Comparison of ENCODE assay signal across 8 mouse cellular contexts in genomic region chr7:19093537-19094385, GRCm38 (mm10). TPM values are rescaled to one million over a fixed set of nuclear protein-coding genes. Genes with fewer than 3 reads are reported as not detected.
DNase-seq lines count a peak whose midpoint lies in the region; ATAC-seq and TF ChIP-seq lines count a peak whose summit lies in the region.

No protein-coding gene starts in this region.

- under 1% methylated on average over 45 of the region's 45 CpGs for whole genome bisulfite sequencing in hindbrain, embryonic 16.5 days

- H3K27me3 ChIP-seq in hindbrain, embryonic 16.5 days (replicated peaks; ENCODE audit: control insufficient read depth, insufficient read depth, low read length) = peaks cover 20% of the 10 kb centered on the region

- no peak for TF ChIP-seq CTCF in gastrocnemius, adult 2 months (IDR thresholded peaks at IDR 0.05)
- no peak for TF ChIP-seq CTCF in left cerebral cortex, adult 2 months (IDR thresholded peaks at IDR 0.05)

- peaks cover 34% of the 10 kb centered on the region for H3K4me1 ChIP-seq in hindbrain, embryonic 16.5 days (ENCODE audit: control insufficient read depth, insufficient read depth, low read depth, low read length)

- H3K4me3 ChIP-seq in gastrocnemius, adult 2 months = peak overlapping the region; percentile 90
- H3K4me3 ChIP-seq in hindbrain, embryonic 16.5 days (ENCODE audit: low read length) = peak overlapping the region; percentile 58
- H3K4me3 ChIP-seq in left cerebral cortex, adult 2 months = peak overlapping the region; percentile 57

- ATAC-seq in common myeloid progenitor, adult 5-6 weeks (replicated peaks; ENCODE audit: low read depth, poor library complexity, severe bottlenecking) = peak; percentile 70
- peak; percentile 75 for ATAC-seq in hindbrain, embryonic 16.5 days
- ATAC-seq in megakaryocyte, adult 5-6 weeks (ENCODE audit: poor library complexity, severe bottlenecking) = peak; percentile 62

- H3K27ac ChIP-seq in gastrocnemius, adult 2 months = peak overlapping the region; percentile 94
- H3K27ac ChIP-seq in hindbrain, embryonic 16.5 days (ENCODE audit: low read depth, low read length) = peak overlapping the region; percentile 88
- peak overlapping the region; percentile 16; the same call in 1 of the 2 replicates for H3K27ac ChIP-seq in left cerebral cortex, adult 2 months

- DNase-seq in WW6 (ENCODE audit: low read depth, low spot score) = peak; percentile 92
- peak; percentile 96 for DNase-seq in gastrocnemius, adult 2 months
- peak; percentile 78 to 87 for DNase-seq in left cerebral cortex, adult 2 months (ENCODE audit: extremely low spot score in 1 of 2, low spot score in 2 of 2)
- DNase-seq in right cerebral cortex, postnatal 10 days (ENCODE audit: low spot score in 2 of 2) = peak; percentile 94
- peak; percentile 96 for DNase-seq in urinary bladder, postnatal 14 days (ENCODE audit: low spot score)

- peak overlapping the region; percentile 76; the same call in 1 of the 2 replicates for H3K9ac ChIP-seq in hindbrain, embryonic 16.5 days (ENCODE audit: low read depth, low read length)

- H3K36me3 ChIP-seq in hindbrain, embryonic 16.5 days (ENCODE audit: control insufficient read depth, insufficient read depth, low read length) = peaks cover 10% of the 10 kb centered on the region

- intact Hi-C loops in gastrocnemius, adult 2 months (cut with DNase I) = loop anchor here (1.0 to 5.0 kb wide), 2 partner anchors 24 to 86 kb away; no protein-coding TSS in a partner anchor
- intact Hi-C loops in left cerebral cortex, adult 2 months (cut with DNase I) = loop anchor here (2.0 kb wide), 2 partner anchors 17 to 25 kb away; partner anchors contain the start of gene Dmwd

- H3K4me2 ChIP-seq in hindbrain, embryonic 16.5 days (ENCODE audit: low read length) = peak overlapping the region; percentile 99

- H3K9me3 ChIP-seq in hindbrain, embryonic 16.5 days (ENCODE audit: control insufficient read depth, low read length) = no peaks in the 10 kb centered on the region

RNA-seq across cellular contexts. Expression of gene Six5, which starts 0.6 kb away (rescaled TPM):
- total RNA-seq in common myeloid progenitor, adult 5-6 weeks (2017) = 3.1 and 5.1 TPM in 2 replicates
- total RNA-seq in gastrocnemius, adult 2 months (2021) = 1 to 10 TPM in 1 of 2 experiments, under 1 TPM in 1; 0.89 to 2.3 TPM
- 1.9 and 2.9 TPM in 2 replicates for polyA plus RNA-seq in hindbrain, embryonic 16.5 days (2015; fragmentation: Nextera tagmentation; extraction: Ambion mirVana)
- total RNA-seq in left cerebral cortex, adult 2 months (2021) = 1 to 10 TPM; 1.9 to 2.0 TPM
- total RNA-seq in megakaryocyte, adult 5-6 weeks (2015) = 0.18 TPM in 1 of 2 replicates, not detected in the other
- total RNA-seq in megakaryocyte, adult 5-6 weeks (2017) = 0.04 and 0.07 TPM in 2 replicates

RNA-seq across cellular contexts. Expression of gene Dmpk, which starts 10.1 kb away (rescaled TPM):
- total RNA-seq in common myeloid progenitor, adult 5-6 weeks (2017) = 0.32 TPM in 1 of 2 replicates, not detected in the other
- 100 to 1,000 TPM; 265 to 336 TPM for total RNA-seq in gastrocnemius, adult 2 months (2021)
- 8.0 and 12.3 TPM in 2 replicates for polyA plus RNA-seq in hindbrain, embryonic 16.5 days (2015; fragmentation: Nextera tagmentation; extraction: Ambion mirVana)
- 10 to 100 TPM; 35.2 to 50.4 TPM for total RNA-seq in left cerebral cortex, adult 2 months (2021)
- total RNA-seq in megakaryocyte, adult 5-6 weeks (2015) = 2.2 and 5.4 TPM in 2 replicates
- 2.7 and 3.1 TPM in 2 replicates for total RNA-seq in megakaryocyte, adult 5-6 weeks (2017)

RNA-seq across cellular contexts. Expression of gene Dmwd, which starts 17.7 kb away (rescaled TPM):
- total RNA-seq in common myeloid progenitor, adult 5-6 weeks (2017) = 6.3 and 12.7 TPM in 2 replicates
- total RNA-seq in gastrocnemius, adult 2 months (2021) = 10 to 100 TPM; 31.9 to 32.1 TPM
- polyA plus RNA-seq in hindbrain, embryonic 16.5 days (2015; fragmentation: Nextera tagmentation; extraction: Ambion mirVana) = 29.1 and 30.0 TPM in 2 replicates
- total RNA-seq in left cerebral cortex, adult 2 months (2021) = 100 to 1,000 TPM; 141 to 143 TPM
- 4.1 and 6.2 TPM in 2 replicates for total RNA-seq in megakaryocyte, adult 5-6 weeks (2015)
- 1.0 and 1.3 TPM in 2 replicates for total RNA-seq in megakaryocyte, adult 5-6 weeks (2017)

RNA-seq across cellular contexts. Expression of gene Gm4969, which starts 24.4 kb away (rescaled TPM):
- 0.68 and 1.5 TPM in 2 replicates for total RNA-seq in common myeloid progenitor, adult 5-6 weeks (2017)
- not detected for total RNA-seq in gastrocnemius, adult 2 months (2021)
- 7.0 and 8.8 TPM in 2 replicates for polyA plus RNA-seq in hindbrain, embryonic 16.5 days (2015; fragmentation: Nextera tagmentation; extraction: Ambion mirVana)
- under 1 TPM; 0.21 to 0.27 TPM for total RNA-seq in left cerebral cortex, adult 2 months (2021)
- 0.05 TPM in 1 of 2 replicates, not detected in the other for total RNA-seq in megakaryocyte, adult 5-6 weeks (2015)
- total RNA-seq in megakaryocyte, adult 5-6 weeks (2017) = 0.29 TPM in 1 of 2 replicates, not detected in the other

RNA-seq across cellular contexts. Expression of gene Fbxo46, which starts 25.9 kb away (rescaled TPM):
- 5.7 and 6.6 TPM in 2 replicates for total RNA-seq in common myeloid progenitor, adult 5-6 weeks (2017)
- total RNA-seq in gastrocnemius, adult 2 months (2021) = 1 to 10 TPM; 2.3 to 3.0 TPM
- 16.4 and 17.7 TPM in 2 replicates for polyA plus RNA-seq in hindbrain, embryonic 16.5 days (2015; fragmentation: Nextera tagmentation; extraction: Ambion mirVana)
- 10 to 100 TPM; 13.4 to 14.3 TPM for total RNA-seq in left cerebral cortex, adult 2 months (2021)
- 1.5 and 1.9 TPM in 2 replicates for total RNA-seq in megakaryocyte, adult 5-6 weeks (2015)
- 6.5 and 6.9 TPM in 2 replicates for total RNA-seq in megakaryocyte, adult 5-6 weeks (2017)

Comparison
In these comparisons a context has a peak if more than half of its experiments do, and no peak if none do; other contexts are left out.
1. Peak in every context shown above with its lines: DNase-seq, ATAC-seq, H3K4me3 ChIP-seq and H3K27ac ChIP-seq.
2. H3K27ac ChIP-seq: peak in every context shown above with its lines; median percentile 94 in gastrocnemius, adult 2 months; 88 in hindbrain, embryonic 16.5 days; 16 in left cerebral cortex, adult 2 months.
3. RNA of gene Dmpk, which starts 10.1 kb away (total RNA-seq): 265 to 336 TPM in gastrocnemius, adult 2 months and 35.2 to 50.4 TPM in left cerebral cortex, adult 2 months; 2.2 to 5.4 TPM in megakaryocyte, adult 5-6 weeks and 0.32 TPM in common myeloid progenitor, adult 5-6 weeks; every median in the first group is over 4 times any median in the second.
4. RNA of gene Dmwd, which starts 17.7 kb away (total RNA-seq): 141 to 143 TPM in left cerebral cortex, adult 2 months; 31.9 to 32.1 TPM in gastrocnemius, adult 2 months, 6.3 to 12.7 TPM in common myeloid progenitor, adult 5-6 weeks and 1.0 to 6.2 TPM in megakaryocyte, adult 5-6 weeks; every median in the first group is over 4 times any median in the second.